Mouse (Mus musculus) forebrain, embryonic 12.5 days (tissue): ENCODE results near the gene Cdrt4. TPM values are rescaled to one million over a fixed set of nuclear protein-coding genes. Genes with fewer than 3 reads are reported as not detected.

Experiments used
- ATAC-seq: fragments of 200-750 bp; cut with Nextera tagmentation; 2 replicates; pipeline ENCODE4 v1.8.0; 2017; ENCODE audit warnings: moderate TSS enrichment; ENCODE audit not compliant: low FRiP score
- H3K27ac ChIP-seq: fragments of 300-500 bp; sonication (generic); 2 replicates; pipeline ENCODE4 v1.5.1; 2016; ENCODE audit warnings: mild to moderate bottlenecking
- H3K27me3 ChIP-seq: fragments of 300-500 bp; sonication (generic); 2 replicates; pipeline ENCODE4 v1.6.1; 2016; ENCODE audit warnings: mild to moderate bottlenecking
- H3K36me3 ChIP-seq: fragments of 300-500 bp; sonication (generic); replicated peaks from 2 replicates; pipeline ENCODE4 v1.6.1; 2016; ENCODE audit warnings: mild to moderate bottlenecking
- H3K4me1 ChIP-seq: fragments of 300-500 bp; sonication (generic); 2 replicates; pipeline ENCODE4 v1.6.1; 2016
- H3K4me2 ChIP-seq: fragments of 300-500 bp; sonication (generic); 2 replicates; pipeline ENCODE4 v1.6.1; 2016; ENCODE audit warnings: mild to moderate bottlenecking, moderate library complexity
- H3K4me3 ChIP-seq: fragments of 300-500 bp; sonication (generic); replicated peaks from 2 replicates; pipeline ENCODE4 v1.5.1; 2016; ENCODE audit warnings: mild to moderate bottlenecking
- H3K9ac ChIP-seq: fragments of 300-500 bp; sonication (generic); 2 replicates; pipeline ENCODE4 v1.6.1; 2016; ENCODE audit warnings: mild to moderate bottlenecking
- H3K9me3 ChIP-seq: fragments of 300-500 bp; sonication (generic); 2 replicates; pipeline ENCODE4 v1.6.1; 2016
- WGBS: fragments of 180-500 bp; shearing (Covaris S2); methylation state at CpG from one replicate; pipeline ENCODE4 v1.1.7; 2016; 5-methylcytosine and 5-hydroxymethylcytosine counted together
- polyA plus RNA-seq: library from polyadenylated mRNA; unstranded; fragments of >200 nt; fragmentation: Nextera tagmentation; extraction: Ambion mirVana; gene quantifications from 2 replicates; pipeline ENCODE4 v1.2.1, GENCODE M21; 2016

Cdrt4 gene
- polyA plus RNA-seq, 1 experiment from 2014 or later = not detected

- no peaks in the 10 kb centered on the region for H3K9me3 ChIP-seq
These were observed 77.1 kb downstream of the Cdrt4 start for GRCm38 (mm10) chr11:63028131-63028530.

DNA sequence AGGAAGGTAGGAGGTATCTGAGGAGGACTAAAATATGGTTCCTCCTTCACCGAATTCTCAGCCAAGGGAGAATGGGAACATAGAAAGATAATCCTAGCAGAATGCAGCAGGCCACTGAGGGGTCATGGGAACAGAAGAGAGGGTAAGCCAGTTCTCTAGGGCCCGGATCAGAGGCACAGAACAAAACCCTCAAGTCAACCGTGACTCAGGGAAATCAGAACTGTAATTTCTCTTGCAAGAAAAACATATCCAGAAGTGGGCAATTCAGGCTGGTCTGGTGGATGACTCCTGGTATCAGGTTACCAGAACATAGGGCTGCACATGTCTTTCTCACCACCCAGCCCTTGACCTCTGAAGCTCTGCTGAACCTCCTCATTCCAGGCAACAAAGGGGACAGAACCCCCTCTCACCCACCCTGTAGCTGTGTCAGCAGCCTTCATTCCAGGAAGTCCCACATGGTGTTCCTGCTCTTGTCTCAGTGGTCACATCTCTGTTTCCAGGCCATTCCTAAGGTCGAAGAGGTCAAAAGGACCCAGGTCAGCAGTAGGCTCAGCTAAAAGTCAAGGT lies 78.2 kb downstream of the Cdrt4 start:
- no peak overlapping the region for H3K4me2 ChIP-seq
- no peaks in the 10 kb centered on the region for H3K27me3 ChIP-seq
- WGBS = 73% methylated on average over 4 of the region's 4 CpGs
- H3K4me3 ChIP-seq = no peak overlapping the region
- H3K36me3 ChIP-seq = no peaks in the 10 kb centered on the region
- H3K4me1 ChIP-seq = no peaks in the 10 kb centered on the region
- H3K9ac ChIP-seq = no peak overlapping the region
- no peak overlapping the region for H3K27ac ChIP-seq
- no peaks in the 10 kb centered on the region for H3K9me3 ChIP-seq
- ATAC-seq = no peak

More at GRCm38 (mm10) chr11:63028131-63028530, 77.1 kb downstream of the Cdrt4 start:
- no peak overlapping the region for H3K4me2 ChIP-seq
- H3K27ac ChIP-seq = no peak overlapping the region
- H3K4me3 ChIP-seq = no peak overlapping the region
- H3K36me3 ChIP-seq = no peaks in the 10 kb centered on the region
- no peaks in the 10 kb centered on the region for H3K27me3 ChIP-seq
- no peaks in the 10 kb centered on the region for H3K4me1 ChIP-seq
- 84% methylated on average over 3 of the region's 3 CpGs for WGBS
- H3K9ac ChIP-seq = no peak overlapping the region
- ATAC-seq = no peak

DNA sequence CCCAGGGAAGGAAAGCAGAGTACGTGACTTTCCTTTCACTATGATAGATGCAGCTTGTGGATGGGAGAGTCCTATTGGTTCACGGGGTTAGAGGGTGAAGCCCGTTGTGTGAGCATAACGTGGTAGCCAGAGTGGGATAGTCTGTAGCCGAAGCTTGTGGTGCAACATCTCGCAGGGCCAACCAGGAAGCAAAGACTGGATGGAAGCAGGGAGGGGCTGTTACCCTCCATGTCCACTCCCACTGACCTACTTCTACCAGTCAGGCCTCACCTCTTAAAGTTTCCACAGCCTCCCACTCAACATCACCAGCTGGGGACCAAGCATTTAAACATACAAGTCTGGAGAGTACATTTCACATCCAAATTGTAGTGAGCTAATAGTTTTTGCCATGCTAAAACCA lies 78.7 kb downstream of the Cdrt4 start:
- H3K4me2 ChIP-seq = no peak overlapping the region
- no peak overlapping the region for H3K9ac ChIP-seq
- H3K36me3 ChIP-seq = no peaks in the 10 kb centered on the region

GRCm38 (mm10) chr11:63035420-63036211 lies 84.6 kb downstream of the Cdrt4 start:
- no peak overlapping the region for H3K27ac ChIP-seq
- no peak for ATAC-seq
- H3K4me3 ChIP-seq = no peak overlapping the region
- H3K4me2 ChIP-seq = no peak overlapping the region
- H3K27me3 ChIP-seq = no peaks in the 10 kb centered on the region
- H3K9ac ChIP-seq = no peak overlapping the region
- 80% methylated on average over 11 of the region's 11 CpGs for WGBS
- no peaks in the 10 kb centered on the region for H3K9me3 ChIP-seq
- H3K36me3 ChIP-seq = no peaks in the 10 kb centered on the region
- peaks cover 5% of the 10 kb centered on the region; the same call in 1 of the 2 replicates for H3K4me1 ChIP-seq

More for the DNA sequence above, 78.7 kb downstream of the Cdrt4 start:
- Histone ChIP-seq H3K27ac (no peak overlapping the region), H3K4me1 (no peaks in the 10 kb centered on the region), H3K4me3 (no peak overlapping the region), H3K9me3 (no peaks in the 10 kb centered on the region), H3K27me3 (no peaks in the 10 kb centered on the region)
- 89% methylated on average over 6 of the region's 6 CpGs for WGBS
- ATAC-seq = no peak

DNA sequence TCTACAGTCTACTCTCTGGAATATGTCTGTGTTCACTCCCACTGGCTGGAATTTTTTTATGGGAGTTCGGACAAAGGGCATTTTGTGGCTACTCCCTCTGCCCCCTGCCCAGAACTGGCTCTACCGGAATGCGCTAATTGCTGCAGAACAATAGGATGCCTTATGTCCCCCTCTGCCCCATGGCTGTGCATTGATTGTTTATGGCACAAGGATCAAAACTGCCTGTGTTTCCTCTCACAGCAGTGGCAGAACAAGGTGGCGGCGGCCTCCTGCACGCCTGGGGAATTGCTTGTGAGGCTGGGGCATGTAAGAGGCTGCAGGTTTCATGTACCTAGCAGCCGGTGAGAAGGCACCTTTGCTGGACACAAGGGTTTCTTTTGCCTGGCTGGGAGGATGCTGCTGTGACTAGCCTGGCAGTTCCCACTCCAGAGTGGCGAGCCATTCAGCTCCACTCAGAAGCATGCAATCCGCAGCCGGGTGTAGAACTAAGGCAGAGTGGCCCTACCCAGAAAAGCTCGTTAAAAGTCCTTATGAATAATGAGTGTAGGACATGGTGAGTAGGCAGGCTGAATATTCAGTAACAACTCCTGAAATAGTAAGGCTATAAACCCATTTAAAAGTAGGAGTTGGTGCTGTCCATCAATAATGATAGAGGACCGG lies 89.1 kb downstream of the Cdrt4 start:
- Histone ChIP-seq H3K9ac (no peak overlapping the region), H3K27ac (no peak overlapping the region), H3K4me3 (no peak overlapping the region), H3K4me2 (no peak overlapping the region), H3K36me3 (no peaks in the 10 kb centered on the region), H3K27me3 (no peaks in the 10 kb centered on the region), H3K4me1 (peaks cover 5% of the 10 kb centered on the region; the same call in 1 of the 2 replicates), H3K9me3 (no peaks in the 10 kb centered on the region)
- WGBS = 29% methylated on average over 12 of the region's 12 CpGs
- ATAC-seq = no peak

Other genes with a start within 250 kb of the Cdrt4 start
- gene Zfp287, start 219.3 kb upstream of the Cdrt4 start, polyA plus RNA-seq = 20.5 and 21.1 TPM in 2 replicates
- gene Gm10428, start 198.1 kb upstream of the Cdrt4 start, polyA plus RNA-seq = not detected in 2 replicates
- gene Zfp286, start 161.7 kb upstream of the Cdrt4 start, polyA plus RNA-seq = 31.9 and 33.6 TPM in 2 replicates
- gene Trim16, start 131.0 kb upstream of the Cdrt4 start, polyA plus RNA-seq = 4.4 and 5.3 TPM in 2 replicates
- 0.24 and 0.62 TPM in 2 replicates for gene Fbxw10, start 104.1 kb upstream of the Cdrt4 start, polyA plus RNA-seq
- gene Tvp23b, start 71.7 kb upstream of the Cdrt4 start, polyA plus RNA-seq = 41.3 and 42.2 TPM in 2 replicates
- gene Tekt3, start 110.5 kb downstream of the Cdrt4 start, polyA plus RNA-seq = not detected in 2 replicates
- gene Pmp22, start 177.8 kb downstream of the Cdrt4 start, polyA plus RNA-seq = 14.9 and 20.5 TPM in 2 replicates